Mouse (Mus musculus): Measurements from ENCODE around the gene Slc25a12. TPM values are rescaled to one million over a fixed set of nuclear protein-coding genes. Genes with fewer than 3 reads are reported as not detected.

The Slc25a12 gene
- polyA plus RNA-seq, 1 experiment: 40.7 TPM

DNA sequence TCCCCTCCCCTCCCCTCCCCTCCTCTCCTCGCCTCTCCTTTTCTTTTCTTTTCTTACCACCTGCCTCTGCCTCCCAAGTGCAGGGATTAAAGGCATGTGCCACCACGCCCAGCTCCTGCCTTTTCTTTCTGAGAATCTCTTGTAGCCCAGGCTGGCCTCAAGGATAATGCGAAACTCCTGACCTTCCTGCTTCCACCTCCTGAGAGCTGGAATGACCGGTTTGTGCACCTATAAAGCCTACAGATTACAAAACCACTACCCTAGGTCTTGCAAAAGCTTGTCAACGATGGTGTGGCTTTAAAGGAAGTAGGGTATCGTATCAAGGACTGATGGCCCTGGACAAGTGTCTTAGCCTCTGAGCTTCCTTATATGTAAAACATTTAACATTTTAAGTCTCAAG lies 31.3 kb downstream of the Slc25a12 start:
- H3K36me3 ChIP-seq (ENCODE audit: control insufficient read depth, insufficient read depth): no peaks in the 10 kb centered on the region
- H3K79me2 ChIP-seq (ENCODE audit: control insufficient read depth, insufficient read depth): no peaks in the 10 kb centered on the region
- no peak overlapping the region for H3K4me2 ChIP-seq (ENCODE audit: low read depth)
- no peak overlapping the region for H3ac ChIP-seq (ENCODE audit: control insufficient read depth, insufficient read length)
- H3K27me3 ChIP-seq (ENCODE audit: control insufficient read depth, insufficient read depth, insufficient read length): no peaks in the 10 kb centered on the region
- no peak for TF ChIP-seq E2F4 (IDR thresholded peaks at IDR 0.05; ENCODE audit: insufficient read depth)
- no peak for TF ChIP-seq SRF (IDR thresholded peaks at IDR 0.05; ENCODE audit: control insufficient read depth, insufficient read length, low read depth)
- TF ChIP-seq TCF3 (IDR thresholded peaks at IDR 0.05; ENCODE audit: insufficient read length, low read depth): no peak
- TF ChIP-seq POLR2A (IDR thresholded peaks at IDR 0.05; ENCODE audit: insufficient read length, low read depth): no peak
- no peak for TF ChIP-seq USF1 (IDR thresholded peaks at IDR 0.05; ENCODE audit: low read depth)
- TF ChIP-seq CEBPB (IDR thresholded peaks at IDR 0.05; ENCODE audit: insufficient read depth, poor library complexity, severe bottlenecking): no peak
- TF ChIP-seq REST (IDR thresholded peaks at IDR 0.05; ENCODE audit: insufficient read depth, insufficient read length): no peak
- no peak for TF ChIP-seq MAX (IDR thresholded peaks at IDR 0.05; ENCODE audit: low read depth)
- no peak for TF ChIP-seq MYOD1 (IDR thresholded peaks at IDR 0.05; ENCODE audit: control insufficient read depth in 1 of 3, insufficient read length in 2 of 3, low read depth in 2 of 3)
- no peak for TF ChIP-seq POLR2AphosphoS2 (IDR thresholded peaks at IDR 0.05; ENCODE audit: insufficient read length, low read depth)
- no peak for TF ChIP-seq TCF12 (IDR thresholded peaks at IDR 0.05; ENCODE audit: insufficient read depth, poor library complexity, severe bottlenecking)
- TF ChIP-seq MYOG (IDR thresholded peaks at IDR 0.05; ENCODE audit: control insufficient read depth in 1 of 3, insufficient read depth in 1 of 3, insufficient read length in 2 of 3, low read depth in 2 of 3): no peak
- no peak overlapping the region for H3K4me3 ChIP-seq

DNA sequence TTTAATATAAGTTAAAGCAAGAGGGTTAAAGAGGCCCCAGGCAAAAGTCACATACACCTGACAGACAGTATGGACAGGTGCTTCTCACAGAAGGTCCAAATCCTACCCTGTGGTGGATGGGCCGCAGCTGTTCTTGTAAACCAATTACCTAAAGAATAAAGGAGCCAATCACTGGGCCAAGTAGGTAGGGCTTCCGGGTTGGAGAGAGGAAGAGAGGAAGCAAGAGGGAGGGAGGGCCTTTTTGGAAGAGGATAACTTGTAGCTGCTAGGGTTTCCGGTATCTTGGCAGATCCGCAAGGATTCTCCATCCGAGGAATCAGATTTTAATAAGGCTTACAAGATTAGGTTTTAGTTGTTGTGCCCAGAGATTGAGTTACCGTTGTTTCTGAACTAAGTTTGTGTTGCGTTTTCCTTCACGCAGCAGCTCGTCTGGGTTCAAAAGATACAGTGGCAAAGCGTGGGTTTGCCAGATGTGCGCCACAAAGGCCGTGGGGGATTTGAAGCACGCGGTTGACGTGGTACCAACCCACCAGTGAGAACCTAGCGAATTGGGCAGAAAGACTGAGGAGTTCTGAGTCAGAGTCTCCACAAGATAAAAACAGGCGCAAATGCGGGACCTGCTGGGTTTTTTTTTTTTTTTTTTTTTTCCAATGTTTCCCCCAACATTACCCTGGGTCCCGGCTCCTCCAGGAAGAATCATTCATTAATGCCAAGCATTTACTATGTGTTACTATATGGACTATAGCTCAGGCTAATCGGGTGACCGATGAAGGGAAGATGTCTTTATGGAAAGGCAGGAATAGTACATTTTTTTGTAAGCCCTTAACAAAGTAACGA lies 33.3 kb downstream of the Slc25a12 start:
- TF ChIP-seq POLR2AphosphoS2 (IDR thresholded peaks at IDR 0.05; ENCODE audit: insufficient read length, low read depth) (no peak), E2F4 (IDR thresholded peaks at IDR 0.05; ENCODE audit: insufficient read depth) (no peak), USF1 (IDR thresholded peaks at IDR 0.05; ENCODE audit: low read depth) (no peak), SRF (IDR thresholded peaks at IDR 0.05; ENCODE audit: control insufficient read depth, insufficient read length, low read depth) (no peak), REST (IDR thresholded peaks at IDR 0.05; ENCODE audit: insufficient read depth, insufficient read length) (no peak), MAX (IDR thresholded peaks at IDR 0.05; ENCODE audit: low read depth) (no peak), TCF3 (IDR thresholded peaks at IDR 0.05; ENCODE audit: insufficient read length, low read depth) (no peak), TCF12 (IDR thresholded peaks at IDR 0.05; ENCODE audit: insufficient read depth, poor library complexity, severe bottlenecking) (no peak)
- H3K36me3 ChIP-seq (ENCODE audit: control insufficient read depth, insufficient read depth): peaks cover 4% of the 10 kb centered on the region
- no peak overlapping the region for H3K4me2 ChIP-seq (ENCODE audit: low read depth)
- no peak overlapping the region for H3ac ChIP-seq (ENCODE audit: control insufficient read depth, insufficient read length)
- H3K4me3 ChIP-seq: no peak overlapping the region
- H3K27me3 ChIP-seq (ENCODE audit: control insufficient read depth, insufficient read depth, insufficient read length): no peaks in the 10 kb centered on the region
- no peaks in the 10 kb centered on the region for H3K79me2 ChIP-seq (ENCODE audit: control insufficient read depth, insufficient read depth)

DNA sequence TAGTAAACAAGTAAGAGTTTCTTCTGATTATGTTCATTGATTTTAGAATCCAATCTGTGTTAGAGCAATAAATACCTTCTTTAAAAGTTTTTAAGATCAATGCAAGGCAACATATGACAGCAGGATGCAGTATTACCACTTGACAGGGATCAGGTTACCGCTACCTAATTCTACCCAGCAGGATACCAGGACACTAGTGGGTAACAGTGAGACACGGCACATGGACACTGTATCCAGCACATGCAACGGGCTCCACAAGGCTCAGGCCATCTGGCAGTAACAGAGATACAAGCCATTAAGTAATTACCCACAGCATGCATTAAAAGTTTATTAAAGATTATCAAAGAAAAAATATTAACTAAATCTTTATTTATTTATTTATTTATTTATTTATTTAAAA lies 37.8 kb downstream of the Slc25a12 start:
- H3K36me3 ChIP-seq (ENCODE audit: control insufficient read depth, insufficient read depth): peaks cover 4% of the 10 kb centered on the region
- H3K79me2 ChIP-seq (ENCODE audit: control insufficient read depth, insufficient read depth): no peaks in the 10 kb centered on the region
- no peaks in the 10 kb centered on the region for H3K27me3 ChIP-seq (ENCODE audit: control insufficient read depth, insufficient read depth, insufficient read length)

DNA sequence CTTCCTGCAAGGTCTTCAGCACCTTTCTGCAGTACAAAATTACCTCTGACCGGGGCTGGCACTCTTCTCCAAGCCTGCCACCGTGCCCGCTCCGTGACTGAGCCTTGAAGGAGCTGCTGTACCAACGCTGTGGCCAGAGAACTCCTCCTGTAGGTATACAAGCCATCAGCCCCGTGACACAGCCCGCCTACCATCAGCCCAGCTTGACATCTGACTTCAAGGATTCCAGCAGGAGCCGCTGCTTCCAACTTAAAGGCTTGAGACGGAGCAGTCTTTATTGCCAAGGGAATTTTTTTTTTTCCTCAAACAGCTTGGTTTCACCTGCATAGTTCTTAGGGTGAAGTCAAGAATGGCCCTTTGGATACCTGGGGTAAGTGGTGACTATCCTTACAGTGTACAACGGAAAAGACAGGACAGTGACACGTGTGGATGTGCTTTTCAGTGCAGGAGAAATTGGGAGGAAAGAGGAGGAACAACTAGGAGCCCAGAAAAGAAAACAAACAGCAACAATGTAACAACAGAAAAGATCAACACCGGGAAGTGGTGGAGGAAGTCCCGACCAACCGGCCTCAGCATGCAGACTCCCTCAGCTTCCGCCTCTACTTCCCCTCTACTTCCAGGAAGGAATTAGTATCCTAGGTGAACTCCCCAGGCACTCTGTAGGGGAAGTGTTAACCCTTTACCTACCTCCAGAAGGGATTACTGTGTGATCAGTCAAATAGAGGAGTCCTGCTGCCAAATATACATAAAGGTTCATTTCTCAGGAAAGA lies 39.0 kb downstream of the Slc25a12 start:
- TF ChIP-seq POLR2A (IDR thresholded peaks at IDR 0.05; ENCODE audit: insufficient read length, low read depth): no peak
- no peak for TF ChIP-seq REST (IDR thresholded peaks at IDR 0.05; ENCODE audit: insufficient read depth, insufficient read length)
- no peak for TF ChIP-seq SRF (IDR thresholded peaks at IDR 0.05; ENCODE audit: control insufficient read depth, insufficient read length, low read depth)
- TF ChIP-seq MYOG (IDR thresholded peaks at IDR 0.05; ENCODE audit: control insufficient read depth in 1 of 3, insufficient read depth in 1 of 3, insufficient read length in 2 of 3, low read depth in 2 of 3): no peak
- no peak for TF ChIP-seq TCF12 (IDR thresholded peaks at IDR 0.05; ENCODE audit: insufficient read depth, poor library complexity, severe bottlenecking)
- TF ChIP-seq POLR2AphosphoS2 (IDR thresholded peaks at IDR 0.05; ENCODE audit: insufficient read length, low read depth): no peak
- TF ChIP-seq USF1 (IDR thresholded peaks at IDR 0.05; ENCODE audit: low read depth): no peak
- no peak for TF ChIP-seq MYOD1 (IDR thresholded peaks at IDR 0.05; ENCODE audit: control insufficient read depth in 1 of 3, insufficient read length in 2 of 3, low read depth in 2 of 3)
- no peak for TF ChIP-seq CEBPB (IDR thresholded peaks at IDR 0.05; ENCODE audit: insufficient read depth, poor library complexity, severe bottlenecking)
- no peak for TF ChIP-seq TCF3 (IDR thresholded peaks at IDR 0.05; ENCODE audit: insufficient read length, low read depth)
- no peak for TF ChIP-seq E2F4 (IDR thresholded peaks at IDR 0.05; ENCODE audit: insufficient read depth)
- no peak for TF ChIP-seq MAX (IDR thresholded peaks at IDR 0.05; ENCODE audit: low read depth)
- Histone ChIP-seq H3K36me3 (ENCODE audit: control insufficient read depth, insufficient read depth) (peaks cover 4% of the 10 kb centered on the region), H3K4me2 (ENCODE audit: low read depth) (no peak overlapping the region), H3K79me2 (ENCODE audit: control insufficient read depth, insufficient read depth) (no peaks in the 10 kb centered on the region), H3K4me3 (no peak overlapping the region), H3ac (ENCODE audit: control insufficient read depth, insufficient read length) (no peak overlapping the region), H3K27me3 (ENCODE audit: control insufficient read depth, insufficient read depth, insufficient read length) (no peaks in the 10 kb centered on the region)

More for the DNA sequence above, 37.8 kb downstream of the Slc25a12 start:
- H3K4me3 ChIP-seq: no peak overlapping the region
- H3ac ChIP-seq (ENCODE audit: control insufficient read depth, insufficient read length): no peak overlapping the region
- no peak overlapping the region for H3K4me2 ChIP-seq (ENCODE audit: low read depth)
- no peak for TF ChIP-seq POLR2A (IDR thresholded peaks at IDR 0.05; ENCODE audit: insufficient read length, low read depth)
- no peak for TF ChIP-seq REST (IDR thresholded peaks at IDR 0.05; ENCODE audit: insufficient read depth, insufficient read length)
- TF ChIP-seq CEBPB (IDR thresholded peaks at IDR 0.05; ENCODE audit: insufficient read depth, poor library complexity, severe bottlenecking): no peak
- no peak for TF ChIP-seq SRF (IDR thresholded peaks at IDR 0.05; ENCODE audit: control insufficient read depth, insufficient read length, low read depth)
- TF ChIP-seq MYOG (IDR thresholded peaks at IDR 0.05; ENCODE audit: control insufficient read depth in 1 of 3, insufficient read depth in 1 of 3, insufficient read length in 2 of 3, low read depth in 2 of 3): no peak
- no peak for TF ChIP-seq E2F4 (IDR thresholded peaks at IDR 0.05; ENCODE audit: insufficient read depth)
- TF ChIP-seq TCF3 (IDR thresholded peaks at IDR 0.05; ENCODE audit: insufficient read length, low read depth): no peak
- TF ChIP-seq POLR2AphosphoS2 (IDR thresholded peaks at IDR 0.05; ENCODE audit: insufficient read length, low read depth): no peak
- no peak for TF ChIP-seq MYOD1 (IDR thresholded peaks at IDR 0.05; ENCODE audit: control insufficient read depth in 1 of 3, insufficient read length in 2 of 3, low read depth in 2 of 3)
- TF ChIP-seq USF1 (IDR thresholded peaks at IDR 0.05; ENCODE audit: low read depth): no peak
- no peak for TF ChIP-seq TCF12 (IDR thresholded peaks at IDR 0.05; ENCODE audit: insufficient read depth, poor library complexity, severe bottlenecking)
- no peak for TF ChIP-seq MAX (IDR thresholded peaks at IDR 0.05; ENCODE audit: low read depth)
